Comparison of ENCODE assay signal across 7 mouse cellular contexts in the genomic region with DNA sequence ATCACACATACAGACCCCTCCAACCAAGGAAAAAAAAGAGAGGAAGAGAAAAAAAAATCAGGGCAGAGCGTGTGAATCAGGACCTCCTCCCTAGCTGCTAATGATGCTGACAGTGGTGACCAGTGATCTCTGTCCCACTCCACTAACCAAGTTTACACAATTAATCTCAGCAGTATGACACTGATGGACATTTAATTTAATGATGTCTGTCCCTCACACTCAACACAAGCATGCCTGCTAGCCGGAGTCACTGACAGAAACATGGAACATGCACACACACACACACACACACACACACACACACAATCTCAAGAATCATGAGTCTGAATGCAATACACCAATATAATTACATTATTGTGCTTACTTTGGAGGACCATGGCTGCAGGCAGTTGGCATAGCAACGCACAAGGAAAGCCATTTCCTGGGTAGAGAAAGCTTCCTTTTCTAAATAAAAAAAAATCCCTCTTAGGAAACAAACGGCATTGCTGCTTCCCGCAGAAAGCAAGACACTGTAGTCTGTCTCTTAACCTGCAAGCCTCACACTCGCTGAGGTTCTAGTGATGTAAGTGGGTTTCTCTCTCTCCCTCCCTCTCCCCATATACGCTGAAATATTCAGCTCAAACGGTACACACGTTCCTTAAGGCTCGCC.
A peak's percentile ranks its signal among the peaks of the same experiment; 100 is the strongest.
DNase-seq lines count a peak whose midpoint lies in the region; ATAC-seq and TF ChIP-seq lines count a peak whose summit lies in the region.

No protein-coding gene starts in this region.

- H3K27ac ChIP-seq in cortical plate, adult 2 months (ENCODE audit: insufficient read depth, low read length), result peak overlapping the region; percentile 87
- H3K27ac ChIP-seq in heart, embryonic 16.5 days (ENCODE audit: low read length), result peak overlapping the region; percentile 91
- H3K27ac ChIP-seq in midbrain, embryonic 15.5 days, result peak overlapping the region; percentile 96

- H3K4me1 ChIP-seq in cortical plate, adult 2 months (ENCODE audit: control insufficient read depth, insufficient read depth, low read length), result peaks cover 13% of the 10 kb centered on the region; the same call in 1 of the 2 replicates
- peaks cover 43% of the 10 kb centered on the region for H3K4me1 ChIP-seq in heart, embryonic 16.5 days (ENCODE audit: control insufficient read depth, insufficient read depth, low read length)
- peaks cover 33% of the 10 kb centered on the region for H3K4me1 ChIP-seq in midbrain, embryonic 15.5 days

- peak overlapping the region; percentile 73 for H3K9ac ChIP-seq in heart, embryonic 16.5 days (ENCODE audit: low read length)
- peak overlapping the region; percentile 74 for H3K9ac ChIP-seq in midbrain, embryonic 15.5 days

- peak; percentile 54; the same call in 1 of the 2 replicates for TF ChIP-seq POLR2A in cortical plate, adult 2 months (IDR thresholded peaks at IDR 0.05; ENCODE audit: extremely low read depth, insufficient read depth, low read length)

- no peak for TF ChIP-seq CTCF in cortical plate, adult 2 months (IDR thresholded peaks at IDR 0.05; ENCODE audit: extremely low read depth, insufficient read depth, low read length)

- H3K9me3 ChIP-seq in heart, embryonic 16.5 days (replicated peaks; ENCODE audit: control insufficient read depth, low read length), result no peaks in the 10 kb centered on the region
- no peaks in the 10 kb centered on the region for H3K9me3 ChIP-seq in midbrain, embryonic 15.5 days

- WGBS in heart, embryonic 16.5 days, result 22% methylated on average over 10 of the region's 10 CpGs
- WGBS in midbrain, embryonic 15.5 days, result 7% methylated on average over 10 of the region's 10 CpGs

- intact Hi-C loops in left cerebral cortex, postnatal 25 days (cut with DNase I), result loop anchor here (2.0 kb wide), 1 partner anchor 129 kb away; no protein-coding TSS in a partner anchor

- peak overlapping the region; percentile 60 for H3K4me3 ChIP-seq in cortical plate, adult 2 months (ENCODE audit: insufficient read depth, low read length)
- H3K4me3 ChIP-seq in heart, embryonic 16.5 days (ENCODE audit: low read length), result peak overlapping the region; percentile 39
- peak overlapping the region; percentile 56 for H3K4me3 ChIP-seq in midbrain, embryonic 15.5 days

- DNase-seq in left cerebral cortex, postnatal 25 days (ENCODE audit: low spot score in 2 of 2), result peak; percentile 56 to 58
- no peak for DNase-seq in left cerebral cortex, adult 8-10 months (ENCODE audit: low spot score in 2 of 2)
- DNase-seq in gastrocnemius, postnatal 10 days, result no peak
- DNase-seq in spleen, postnatal 10 days (ENCODE audit: low spot score in 2 of 2), result no peak

- no peak for ATAC-seq in heart, embryonic 16.5 days (replicated peaks; ENCODE audit: extremely low read depth, insufficient read depth, low FRiP score)
- ATAC-seq in midbrain, embryonic 15.5 days (replicated peaks), result peak; percentile 81

- H3K27me3 ChIP-seq in heart, embryonic 16.5 days (ENCODE audit: control insufficient read depth, insufficient read depth, low read length), result no peaks in the 10 kb centered on the region
- no peaks in the 10 kb centered on the region for H3K27me3 ChIP-seq in midbrain, embryonic 15.5 days (replicated peaks)

- H3K4me2 ChIP-seq in heart, embryonic 16.5 days (ENCODE audit: low read depth, low read length), result peak overlapping the region; percentile 66
- H3K4me2 ChIP-seq in midbrain, embryonic 15.5 days, result peak overlapping the region; percentile 59

- H3K36me3 ChIP-seq in heart, embryonic 16.5 days (ENCODE audit: control insufficient read depth, insufficient read depth), result no peaks in the 10 kb centered on the region
- H3K36me3 ChIP-seq in midbrain, embryonic 15.5 days (replicated peaks), result no peaks in the 10 kb centered on the region

Comparison
In these comparisons a context has a peak if more than half of its experiments do, and no peak if none do; other contexts are left out.
1. DNase-seq: peak in left cerebral cortex, postnatal 25 days (2 of 2); none in left cerebral cortex, adult 8-10 months (0 of 2), gastrocnemius, postnatal 10 days (single experiment) and spleen, postnatal 10 days (0 of 2).
2. Peak in every context shown above with its lines, with median percentiles within 50 percentile points of each other: H3K27ac ChIP-seq and H3K4me3 ChIP-seq.